Mouse (Mus musculus): ENCODE data around the gene Vmn1r149.
"Not testable (repeated sequence)": the region's sequence is repeated elsewhere in the genome, so short reads cannot be mapped to it uniquely, and the experiment has no call there.

The Vmn1r149 gene

DNA sequence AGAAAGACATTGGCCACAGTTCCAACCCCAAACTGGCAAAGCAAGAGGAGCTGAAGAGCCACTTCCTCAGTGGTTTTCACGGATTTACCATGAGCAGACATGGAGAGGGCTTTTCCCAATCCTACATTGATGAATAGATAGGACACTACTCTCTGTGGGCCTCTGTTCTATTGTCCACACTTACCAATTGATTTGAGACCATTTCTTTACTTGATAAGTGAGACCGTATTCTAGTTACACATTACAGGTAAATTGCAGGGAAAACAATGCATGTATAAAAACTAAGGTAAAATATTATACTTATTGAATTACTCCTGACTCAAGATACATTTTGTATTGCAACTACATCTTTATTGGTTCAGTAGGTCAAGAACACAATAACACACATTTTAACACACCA lies at the start of gene Vmn1r149:
Gene Vmn1r149 (minus strand): TSS at position 101 of the 400 bp plus-strand sequence.
- DNase-seq (ENCODE audit: low read depth, low spot score), result not testable (repeated sequence)

DNA sequence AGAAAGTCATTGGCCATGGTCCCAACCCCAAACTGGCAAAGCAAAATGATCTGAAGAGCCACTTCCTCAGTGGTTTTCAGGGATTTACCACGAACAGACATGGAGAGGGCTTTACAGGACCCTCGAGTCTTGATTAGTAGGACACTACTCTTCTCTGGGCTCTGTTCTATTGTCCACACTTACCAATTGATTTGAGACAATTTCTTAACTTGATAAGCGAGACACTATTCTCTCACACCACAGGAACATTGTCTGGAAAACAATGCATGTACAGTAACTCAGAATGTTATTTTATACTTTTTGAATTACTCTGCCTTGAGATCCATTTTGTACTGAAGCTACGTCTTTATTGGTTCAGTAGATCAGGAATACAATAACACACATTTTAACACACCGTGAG lies 25.9 kb upstream of the Vmn1r149 start, which contains the start of gene Gm10665:
Gene Gm10665 (minus strand): TSS at position 101 of the 400 bp plus-strand sequence.
- not testable (repeated sequence) for DNase-seq (ENCODE audit: low read depth, low spot score)

DNA sequence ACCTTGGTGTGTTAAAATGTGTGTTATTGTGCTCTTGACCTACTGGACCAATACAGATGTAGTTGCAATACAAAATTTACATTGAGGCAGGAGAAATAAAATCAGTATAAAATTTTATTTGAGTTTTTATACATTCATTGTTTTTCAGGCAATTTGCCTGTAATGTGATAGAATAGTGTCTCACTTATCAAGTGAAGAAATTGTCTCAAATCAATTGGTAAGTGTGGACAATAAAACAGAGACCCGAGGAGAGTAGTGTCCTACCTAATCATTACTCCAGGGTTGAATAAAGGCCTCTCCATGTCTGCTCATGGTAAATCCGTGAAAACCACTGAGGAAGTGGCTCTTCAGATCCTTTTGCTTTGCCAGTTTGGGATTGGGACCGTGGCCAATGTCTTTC lies 24.7 kb downstream of the Vmn1r149 start, which contains the start of gene Vmn1r148:
Gene Vmn1r148 (plus strand): TSS at position 301 of the 400 bp plus-strand sequence.
- DNase-seq (ENCODE audit: low read depth, low spot score), result not testable (repeated sequence)
